Mouse (Mus musculus): ENCODE measurements around the gene AA467197.

DNA sequence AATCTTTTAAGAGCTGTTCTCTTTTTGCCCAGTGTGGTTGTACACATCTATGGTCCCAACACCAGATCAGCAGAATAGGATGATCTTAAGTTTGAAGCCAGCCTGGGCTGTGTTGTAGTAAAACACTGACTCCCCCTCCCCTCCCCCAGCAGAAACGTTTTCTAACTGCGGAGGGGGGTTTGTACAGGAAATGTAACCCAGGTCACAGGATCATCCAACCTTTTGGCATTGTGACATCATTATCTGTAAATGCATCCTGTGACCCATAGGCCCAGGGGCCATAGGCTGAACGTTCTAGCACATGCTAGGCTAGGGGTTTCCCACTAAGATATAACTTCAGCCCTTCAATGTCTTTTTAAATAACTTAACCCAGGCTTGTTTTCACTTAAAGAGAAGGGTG is at the start of gene AA467197:
- no peak for TF ChIP-seq POLR2A (IDR thresholded peaks at IDR 0.05; ENCODE audit: borderline replicate concordance, insufficient read depth, low read length)
- no peak for TF ChIP-seq CTCF (IDR thresholded peaks at IDR 0.05; ENCODE audit: borderline replicate concordance, insufficient read depth, low read depth, low read length)

Data from cerebellum, adult 2 months (tissue).